Mouse (Mus musculus): ENCODE measurements around the gene Cdh3. TPM values are rescaled to one million over a fixed set of nuclear protein-coding genes. Genes with fewer than 3 reads are reported as not detected.

The Cdh3 gene
- polyA plus RNA-seq, 1 experiment from 2014 or later: 22.5 TPM

GRCm38 (mm10) chr8:106516581-106516980 lies 5.9 kb downstream of the Cdh3 start:
- Histone ChIP-seq H3K36me3 (ENCODE audit: control insufficient read depth, insufficient read depth, low read length) (no peaks in the 10 kb centered on the region), H3K9ac (ENCODE audit: low read depth, low read length) (no peak overlapping the region), H3K27ac (ENCODE audit: low read depth, low read length) (peak overlapping the region; percentile 68), H3K4me1 (ENCODE audit: control insufficient read depth, insufficient read depth, low read length) (peaks cover 51% of the 10 kb centered on the region), H3K9me3 (replicated peaks; ENCODE audit: control insufficient read depth, low read length) (no peaks in the 10 kb centered on the region), H3K27me3 (ENCODE audit: control insufficient read depth, insufficient read depth, low read length) (no peaks in the 10 kb centered on the region), H3K4me3 (ENCODE audit: low read depth, low read length) (no peak overlapping the region), H3K4me2 (0 out of 2 replicates have a peak overlapping the region, but pooled peaks have one; percentile 20)
- peak; percentile 62 for ATAC-seq (replicated peaks; ENCODE audit: insufficient number of reproducible peaks, low FRiP score, low TSS enrichment)
- 46% methylated on average over 2 of the region's 2 CpGs for WGBS (ENCODE audit: insufficient replicate concordance)

GRCm38 (mm10) chr8:106518763-106519162 lies 8.1 kb downstream of the Cdh3 start:
- under 1% methylated on average over 3 of the region's 3 CpGs for WGBS (ENCODE audit: insufficient replicate concordance)
- ATAC-seq (replicated peaks; ENCODE audit: insufficient number of reproducible peaks, low FRiP score, low TSS enrichment): peak; percentile 48; the same call in 1 of the 2 replicates
- Histone ChIP-seq H3K36me3 (ENCODE audit: control insufficient read depth, insufficient read depth, low read length) (no peaks in the 10 kb centered on the region), H3K9me3 (replicated peaks; ENCODE audit: control insufficient read depth, low read length) (no peaks in the 10 kb centered on the region), H3K4me3 (ENCODE audit: low read depth, low read length) (no peak overlapping the region), H3K27ac (ENCODE audit: low read depth, low read length) (peak overlapping the region; percentile 76), H3K4me2 (no peak overlapping the region), H3K4me1 (ENCODE audit: control insufficient read depth, insufficient read depth, low read length) (peaks cover 50% of the 10 kb centered on the region), H3K9ac (ENCODE audit: low read depth, low read length) (no peak overlapping the region), H3K27me3 (ENCODE audit: control insufficient read depth, insufficient read depth, low read length) (no peaks in the 10 kb centered on the region)

- 53% methylated on average over 7 of the region's 7 CpGs for WGBS (ENCODE audit: insufficient replicate concordance)
- no peak for ATAC-seq (replicated peaks; ENCODE audit: insufficient number of reproducible peaks, low FRiP score, low TSS enrichment)
- Histone ChIP-seq H3K9me3 (replicated peaks; ENCODE audit: control insufficient read depth, low read length) (no peaks in the 10 kb centered on the region), H3K4me3 (ENCODE audit: low read depth, low read length) (no peak overlapping the region), H3K27ac (ENCODE audit: low read depth, low read length) (peak overlapping the region; percentile 22; the same call in 1 of the 2 replicates), H3K4me2 (no peak overlapping the region), H3K9ac (ENCODE audit: low read depth, low read length) (no peak overlapping the region; the same call in 1 of the 2 replicates), H3K36me3 (ENCODE audit: control insufficient read depth, insufficient read depth, low read length) (no peaks in the 10 kb centered on the region), H3K4me1 (ENCODE audit: control insufficient read depth, insufficient read depth, low read length) (peaks cover 50% of the 10 kb centered on the region), H3K27me3 (ENCODE audit: control insufficient read depth, insufficient read depth, low read length) (no peaks in the 10 kb centered on the region)
Measured at GRCm38 (mm10) chr8:106520578-106520977, 9.9 kb downstream of the Cdh3 start.

GRCm38 (mm10) chr8:106521845-106522244 lies 11.2 kb downstream of the Cdh3 start:
- H3K4me1 ChIP-seq (ENCODE audit: control insufficient read depth, insufficient read depth, low read length): peaks cover 43% of the 10 kb centered on the region
- H3K4me3 ChIP-seq (ENCODE audit: low read depth, low read length): no peak overlapping the region
- no peak overlapping the region for H3K9ac ChIP-seq (ENCODE audit: low read depth, low read length)
- H3K9me3 ChIP-seq (replicated peaks; ENCODE audit: control insufficient read depth, low read length): no peaks in the 10 kb centered on the region
- WGBS (ENCODE audit: insufficient replicate concordance): 36% methylated on average over 9 of the region's 9 CpGs
- H3K36me3 ChIP-seq (ENCODE audit: control insufficient read depth, insufficient read depth, low read length): no peaks in the 10 kb centered on the region
- H3K4me2 ChIP-seq: no peak overlapping the region
- no peak for ATAC-seq (replicated peaks; ENCODE audit: insufficient number of reproducible peaks, low FRiP score, low TSS enrichment)
- no peaks in the 10 kb centered on the region for H3K27me3 ChIP-seq (ENCODE audit: control insufficient read depth, insufficient read depth, low read length)
- H3K27ac ChIP-seq (ENCODE audit: low read depth, low read length): peak overlapping the region; percentile 70

- no peaks in the 10 kb centered on the region for H3K27me3 ChIP-seq (ENCODE audit: control insufficient read depth, insufficient read depth, low read length)
- peak overlapping the region; percentile 86 for H3K27ac ChIP-seq (ENCODE audit: low read depth, low read length)
- no peak overlapping the region for H3K4me2 ChIP-seq
- H3K4me1 ChIP-seq (ENCODE audit: control insufficient read depth, insufficient read depth, low read length): peaks cover 20% of the 10 kb centered on the region
- H3K9ac ChIP-seq (ENCODE audit: low read depth, low read length): no peak overlapping the region; the same call in 1 of the 2 replicates
- WGBS (ENCODE audit: insufficient replicate concordance): 43% methylated on average over 6 of the region's 6 CpGs
- peaks cover 5% of the 10 kb centered on the region for H3K36me3 ChIP-seq (ENCODE audit: control insufficient read depth, insufficient read depth, low read length)
- no peaks in the 10 kb centered on the region for H3K9me3 ChIP-seq (replicated peaks; ENCODE audit: control insufficient read depth, low read length)
- H3K4me3 ChIP-seq (ENCODE audit: low read depth, low read length): no peak overlapping the region
- ATAC-seq (replicated peaks; ENCODE audit: insufficient number of reproducible peaks, low FRiP score, low TSS enrichment): no peak
Measured at GRCm38 (mm10) chr8:106526725-106527124, 16.0 kb downstream of the Cdh3 start.

- H3K4me1 ChIP-seq (ENCODE audit: control insufficient read depth, insufficient read depth, low read length): peaks cover 19% of the 10 kb centered on the region
- no peak overlapping the region for H3K4me3 ChIP-seq (ENCODE audit: low read depth, low read length)
- ATAC-seq (replicated peaks; ENCODE audit: insufficient number of reproducible peaks, low FRiP score, low TSS enrichment): no peak
- 75% methylated on average over 9 of the region's 9 CpGs for WGBS (ENCODE audit: insufficient replicate concordance)
- H3K9ac ChIP-seq (ENCODE audit: low read depth, low read length): peak overlapping the region; percentile 43; the same call in 1 of the 2 replicates
- H3K27ac ChIP-seq (ENCODE audit: low read depth, low read length): peak overlapping the region; percentile 86
- H3K9me3 ChIP-seq (replicated peaks; ENCODE audit: control insufficient read depth, low read length): no peaks in the 10 kb centered on the region
- no peak overlapping the region; the same call in 1 of the 2 replicates for H3K4me2 ChIP-seq
- no peaks in the 10 kb centered on the region for H3K27me3 ChIP-seq (ENCODE audit: control insufficient read depth, insufficient read depth, low read length)
- peaks cover 5% of the 10 kb centered on the region for H3K36me3 ChIP-seq (ENCODE audit: control insufficient read depth, insufficient read depth, low read length)
Measured at GRCm38 (mm10) chr8:106527241-106528036, 16.7 kb downstream of the Cdh3 start.

GRCm38 (mm10) chr8:106528596-106529249 lies 18.0 kb downstream of the Cdh3 start:
- Histone ChIP-seq H3K27me3 (ENCODE audit: control insufficient read depth, insufficient read depth, low read length) (no peaks in the 10 kb centered on the region), H3K27ac (ENCODE audit: low read depth, low read length) (no peak overlapping the region), H3K4me3 (ENCODE audit: low read depth, low read length) (no peak overlapping the region), H3K9me3 (replicated peaks; ENCODE audit: control insufficient read depth, low read length) (no peaks in the 10 kb centered on the region), H3K4me1 (ENCODE audit: control insufficient read depth, insufficient read depth, low read length) (peaks cover 20% of the 10 kb centered on the region), H3K9ac (ENCODE audit: low read depth, low read length) (0 out of 2 replicates have a peak overlapping the region, but pooled peaks have one; percentile 28), H3K4me2 (no peak overlapping the region), H3K36me3 (ENCODE audit: control insufficient read depth, insufficient read depth, low read length) (peaks cover 5% of the 10 kb centered on the region)
- 73% methylated on average over 9 of the region's 9 CpGs for WGBS (ENCODE audit: insufficient replicate concordance)
- ATAC-seq (replicated peaks; ENCODE audit: insufficient number of reproducible peaks, low FRiP score, low TSS enrichment): no peak

- Histone ChIP-seq H3K36me3 (ENCODE audit: control insufficient read depth, insufficient read depth, low read length) (peaks cover 5% of the 10 kb centered on the region), H3K27me3 (ENCODE audit: control insufficient read depth, insufficient read depth, low read length) (no peaks in the 10 kb centered on the region), H3K9ac (ENCODE audit: low read depth, low read length) (no peak overlapping the region), H3K9me3 (replicated peaks; ENCODE audit: control insufficient read depth, low read length) (no peaks in the 10 kb centered on the region), H3K4me2 (no peak overlapping the region), H3K4me3 (ENCODE audit: low read depth, low read length) (no peak overlapping the region), H3K27ac (ENCODE audit: low read depth, low read length) (no peak overlapping the region), H3K4me1 (ENCODE audit: control insufficient read depth, insufficient read depth, low read length) (peaks cover 20% of the 10 kb centered on the region)
- WGBS (ENCODE audit: insufficient replicate concordance): 88% methylated on average over 10 of the region's 10 CpGs
- no peak for ATAC-seq (replicated peaks; ENCODE audit: insufficient number of reproducible peaks, low FRiP score, low TSS enrichment)
Measured at GRCm38 (mm10) chr8:106529885-106530482, 19.3 kb downstream of the Cdh3 start.
